Mouse (Mus musculus) ES-E14 (cell line): Measurements from ENCODE around the gene Rnf220. TPM values are rescaled to one million over a fixed set of nuclear protein-coding genes. Genes with fewer than 3 reads are reported as not detected.
"Not testable (repeated sequence)": the region's sequence is repeated elsewhere in the genome, so short reads cannot be mapped to it uniquely, and the experiment has no call there.

ENCODE experiments used
- DNase-seq: peaks from one replicate; pipeline ENCODE4 v3.0.0-alpha.2; 2013; ENCODE audit warnings: low read depth, low spot score
- H3K27ac ChIP-seq: 2 replicates; pipeline ENCODE4 v1.5.1; 2012; ENCODE audit warnings: low read depth, mild to moderate bottlenecking, low read length, moderate library complexity, mixed read lengths; ENCODE audit not compliant: poor library complexity, insufficient read depth, severe bottlenecking
- H3K36me3 ChIP-seq: 2 replicates; pipeline ENCODE4 v1.6.1; 2012; ENCODE audit warnings: mild to moderate bottlenecking, low read length, moderate library complexity, mixed read lengths; ENCODE audit not compliant: control insufficient read depth, poor library complexity, insufficient read depth, severe bottlenecking
- H3K4me1 ChIP-seq, 2 experiments: fragments of 150-350 bp in 1 of 2; sonication (generic) in 1 of 2; 2 replicates each; pipeline ENCODE4 v1.6.1; 2012; ENCODE audit warnings: low read length in 2 of 2, mild to moderate bottlenecking in 1 of 2, mixed read lengths in 1 of 2; ENCODE audit not compliant: control insufficient read depth in 2 of 2, insufficient read depth in 2 of 2, poor library complexity in 1 of 2
- H3K4me3 ChIP-seq, 2 experiments: fragments of 150-350 bp in 1 of 2; sonication (generic) in 1 of 2; 2 replicates each; pipeline ENCODE4 v1.5.1; 2012; ENCODE audit warnings: low read length in 2 of 2, low read depth in 1 of 2, mild to moderate bottlenecking in 1 of 2, mixed read lengths in 1 of 2; ENCODE audit not compliant: insufficient read depth in 1 of 2, poor library complexity in 1 of 2, severe bottlenecking in 1 of 2
- H3K9ac ChIP-seq: 2 replicates; pipeline ENCODE4 v1.6.1; 2012; ENCODE audit warnings: low read depth, mild to moderate bottlenecking, low read length, mixed read lengths; ENCODE audit not compliant: poor library complexity, insufficient read depth, severe bottlenecking
- H3K9me3 ChIP-seq: fragments of 150-350 bp; sonication (generic); 2 replicates; pipeline ENCODE4 v1.6.1; 2012; ENCODE audit warnings: low read depth, mild to moderate bottlenecking, low read length; ENCODE audit not compliant: control insufficient read depth, insufficient read depth
- CHD2 ChIP-seq: IDR thresholded peaks from 2 replicates; pipeline ENCODE4 v1.6.1; 2014; ENCODE audit warnings: mild to moderate bottlenecking, low read depth, low read length, inconsistent platforms
- HCFC1 ChIP-seq: IDR thresholded peaks from 2 replicates; pipeline ENCODE4 v1.6.1; 2012; ENCODE audit warnings: low read length, inconsistent platforms, borderline replicate concordance; ENCODE audit not compliant: insufficient read depth
- MAFK ChIP-seq: IDR thresholded peaks from 2 replicates; pipeline ENCODE4 v1.6.1; 2014; ENCODE audit warnings: mild to moderate bottlenecking, low read depth, low read length, inconsistent platforms; ENCODE audit not compliant: insufficient read depth
- ZC3H11A ChIP-seq: IDR thresholded peaks from 2 replicates; pipeline ENCODE4 v1.6.1; 2012; ENCODE audit warnings: low read depth, mild to moderate bottlenecking, inconsistent platforms, low read length, borderline replicate concordance
- ZNF384 ChIP-seq: IDR thresholded peaks from 2 replicates; pipeline ENCODE4 v1.6.1; 2012; ENCODE audit warnings: low read depth, low read length, inconsistent platforms
- in situ Hi-C, 2 experiments: fragments of 600-800 bp; cut with MboI; formaldehyde crosslinking; loops; one replicate each; pipeline ENCODE4 v1.15.1; 2025; ENCODE audit warnings: low sequenced_read_pairs in 2 of 2, inconsistent platforms in 1 of 2; ENCODE audit not compliant: unreplicated experiment in 2 of 2
- total RNA-seq: library from RNA; depleted of rRNA; stranded (reverse); fragments of 300-350 nt; gene quantifications from 2 replicates; pipeline ENCODE4 v1.2.3, GENCODE M21; 2012

Rnf220 gene
- total RNA-seq, 1 experiment = 130 TPM

DNA sequence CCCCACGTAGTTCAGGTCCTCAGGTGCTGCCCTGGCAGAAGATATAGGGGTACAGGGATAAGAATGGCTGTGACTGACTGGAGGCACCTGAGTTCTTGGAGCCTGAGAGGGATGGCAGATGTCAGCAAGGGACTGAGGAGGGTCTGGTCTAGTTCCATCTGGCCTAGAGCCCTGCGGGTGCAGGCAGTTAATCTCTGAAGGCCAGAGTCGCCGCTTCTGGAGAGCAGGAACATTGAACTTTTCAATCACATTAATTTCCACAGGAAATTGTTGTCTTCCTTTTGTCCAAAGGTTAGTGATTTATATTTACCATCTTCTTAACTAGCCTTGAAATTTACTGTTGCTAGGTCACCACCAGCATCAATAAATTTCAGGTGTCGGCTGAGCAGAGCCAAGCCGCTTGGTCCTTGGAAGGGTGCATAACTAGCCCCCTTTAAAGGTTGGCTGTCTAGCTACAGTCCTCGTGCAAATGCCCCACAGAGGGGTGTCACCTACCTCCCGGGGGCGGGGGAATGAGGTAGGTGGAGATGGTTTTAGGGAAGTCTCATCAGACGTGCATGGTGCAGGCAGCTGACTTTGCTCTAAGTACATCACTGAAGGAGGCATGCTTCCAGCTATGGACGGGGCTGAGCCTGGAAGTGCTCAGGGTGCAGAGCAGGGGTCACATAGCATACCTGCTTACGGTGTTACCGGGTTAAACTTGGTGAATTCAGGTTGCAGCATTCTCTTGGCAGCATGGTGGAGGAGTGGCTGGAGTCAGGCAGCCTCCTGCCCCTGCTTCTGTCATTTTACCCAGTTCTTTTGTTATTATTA, 234.5 kb downstream of the Rnf220 start:
- Histone ChIP-seq H3K4me3 (no peak overlapping the region), H3K36me3 (no peaks in the 10 kb centered on the region), H3K27ac (no peak overlapping the region), H3K4me1 (peaks cover 0 to 6% of the 10 kb centered on the region in 2 experiments; a peak in 1 of 4 replicates), H3K9me3 (no peaks in the 10 kb centered on the region), H3K9ac (no peak overlapping the region)
- TF ChIP-seq ZC3H11A (no peak), ZNF384 (no peak), MAFK (no peak), HCFC1 (no peak), CHD2 (no peak)
- DNase-seq = no peak
- in situ Hi-C loops = no loop called here

- Histone ChIP-seq H3K27ac (no peak overlapping the region), H3K36me3 (no peaks in the 10 kb centered on the region), H3K9ac (no peak overlapping the region), H3K4me1 (peaks cover 0 to 6% of the 10 kb centered on the region in 2 experiments; a peak in 1 of 4 replicates), H3K4me3 (no peak overlapping the region), H3K9me3 (no peaks in the 10 kb centered on the region)
- TF ChIP-seq ZNF384 (0 out of 2 replicates have a peak, but pooled peaks have one; percentile 10), MAFK (no peak), HCFC1 (no peak)
- no peak for DNase-seq
- in situ Hi-C loops = no loop called here
These were observed 235.6 kb downstream of the Rnf220 start for GRCm38 (mm10) chr4:117261222-117261621.

- H3K27ac ChIP-seq, DNase-seq, in situ Hi-C loops, H3K9ac ChIP-seq, H3K36me3 ChIP-seq, H3K9me3 ChIP-seq, H3K4me1 ChIP-seq, H3K4me3 ChIP-seq: not testable (repeated sequence)
- 0 out of 2 replicates have a peak, but pooled peaks have one; percentile 7 for TF ChIP-seq ZC3H11A
These were observed 236.9 kb downstream of the Rnf220 start for GRCm38 (mm10) chr4:117259909-117260308.

DNA sequence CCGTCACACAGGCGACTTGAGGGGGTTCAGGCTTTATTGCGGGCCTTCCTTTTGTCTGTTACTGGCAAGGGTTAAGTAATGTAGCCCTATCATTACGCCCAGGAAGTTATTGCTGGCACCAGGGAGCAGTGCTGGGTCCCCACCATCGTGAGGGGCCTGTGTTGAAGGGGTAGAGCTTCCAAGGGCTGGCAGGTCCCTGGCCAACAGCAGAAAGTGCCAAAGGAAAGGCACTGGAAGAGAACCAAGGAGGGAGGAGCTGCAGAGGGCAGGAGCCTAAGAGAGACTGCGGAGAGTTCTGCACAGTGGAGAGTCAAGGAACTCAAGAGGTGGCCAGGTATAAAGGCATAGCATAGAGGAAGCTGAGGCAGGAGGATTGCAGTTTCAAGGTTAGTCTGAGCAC, 242.2 kb downstream of the Rnf220 start:
- DNase-seq = no peak
- Histone ChIP-seq H3K9ac (no peak overlapping the region), H3K27ac (no peak overlapping the region), H3K9me3 (no peaks in the 10 kb centered on the region), H3K4me1 (peaks cover 3% of the 10 kb centered on the region in 2 experiments; a peak in 3 of 4 replicates), H3K4me3 (no peak overlapping the region), H3K36me3 (no peaks in the 10 kb centered on the region)
- TF ChIP-seq MAFK (no peak), ZNF384 (no peak), HCFC1 (no peak), CHD2 (no peak), ZC3H11A (no peak)
- in situ Hi-C loops = no loop called here
